Mouse (Mus musculus): ENCODE data around the gene Lrrc27. TPM values are rescaled to one million over a fixed set of nuclear protein-coding genes. Genes with fewer than 3 reads are reported as not detected.

Gene Lrrc27
- total and polyA plus RNA-seq, 2 experiments: 0.28 to 1.1 TPM

- H3K27me3 ChIP-seq (ENCODE audit: control insufficient read depth, insufficient read depth, low read length): no peaks in the 10 kb centered on the region
- DNase-seq (ENCODE audit: extremely low read depth, low read depth, low spot score): peak; percentile 51
- no peaks in the 10 kb centered on the region for H3K79me2 ChIP-seq (ENCODE audit: control insufficient read depth, insufficient read depth, low read length)
- no peak overlapping the region for H3K4me3 ChIP-seq (ENCODE audit: insufficient read depth, low read depth, low read length)
- WGBS: 24% methylated on average over 7 of the region's 7 CpGs
- no peaks in the 10 kb centered on the region for H3K36me3 ChIP-seq (ENCODE audit: control insufficient read depth, insufficient read depth, low read length)
- H3K27ac ChIP-seq (replicated peaks; ENCODE audit: insufficient read depth, low read depth, low read length): no peak overlapping the region
- H3K4me1 ChIP-seq (ENCODE audit: control insufficient read depth, insufficient read depth, low read length): peaks cover 3% of the 10 kb centered on the region; the same call in 1 of the 2 replicates
- H3K9ac ChIP-seq (ENCODE audit: low read depth, low read length): no peak overlapping the region
- peak; percentile 68 for TF ChIP-seq CTCF (IDR thresholded peaks at IDR 0.05; ENCODE audit: low read depth, low read length)
- no peak for TF ChIP-seq POLR2A (IDR thresholded peaks at IDR 0.05; ENCODE audit: extremely low read depth, insufficient read depth, low read length)
These were observed 4.6 kb upstream of the Lrrc27 start for GRCm38 (mm10) chr7:139208023-139208772.

DNA sequence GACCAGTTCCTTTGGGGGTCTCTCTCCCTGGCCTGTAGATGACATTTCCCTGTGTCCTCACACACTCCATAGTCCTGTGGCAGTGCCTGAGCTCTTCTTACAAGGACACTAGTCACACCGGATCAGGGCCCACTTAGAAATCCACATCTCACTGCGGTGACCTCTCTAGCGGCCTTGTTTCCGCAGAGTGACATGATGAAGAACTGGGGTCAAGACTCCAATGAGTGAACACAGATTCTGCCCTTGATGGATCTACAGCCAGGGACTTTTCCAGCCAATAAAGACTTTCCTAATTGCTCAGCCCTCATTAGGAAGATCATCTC lies 4.1 kb upstream of the Lrrc27 start:
- TF ChIP-seq CTCF (IDR thresholded peaks at IDR 0.05; ENCODE audit: low read depth, low read length) (no peak), POLR2A (IDR thresholded peaks at IDR 0.05; ENCODE audit: extremely low read depth, insufficient read depth, low read length) (no peak)
- Histone ChIP-seq H3K79me2 (ENCODE audit: control insufficient read depth, insufficient read depth, low read length) (no peaks in the 10 kb centered on the region), H3K9ac (ENCODE audit: low read depth, low read length) (no peak overlapping the region), H3K4me1 (ENCODE audit: control insufficient read depth, insufficient read depth, low read length) (peaks cover 3% of the 10 kb centered on the region; the same call in 1 of the 2 replicates), H3K4me3 (ENCODE audit: insufficient read depth, low read depth, low read length) (no peak overlapping the region), H3K27me3 (ENCODE audit: control insufficient read depth, insufficient read depth, low read length) (no peaks in the 10 kb centered on the region), H3K36me3 (ENCODE audit: control insufficient read depth, insufficient read depth, low read length) (no peaks in the 10 kb centered on the region), H3K27ac (replicated peaks; ENCODE audit: insufficient read depth, low read depth, low read length) (no peak overlapping the region)
- WGBS: 68% methylated on average over 4 of the region's 4 CpGs
- no peak for DNase-seq (ENCODE audit: extremely low read depth, low read depth, low spot score)

DNA sequence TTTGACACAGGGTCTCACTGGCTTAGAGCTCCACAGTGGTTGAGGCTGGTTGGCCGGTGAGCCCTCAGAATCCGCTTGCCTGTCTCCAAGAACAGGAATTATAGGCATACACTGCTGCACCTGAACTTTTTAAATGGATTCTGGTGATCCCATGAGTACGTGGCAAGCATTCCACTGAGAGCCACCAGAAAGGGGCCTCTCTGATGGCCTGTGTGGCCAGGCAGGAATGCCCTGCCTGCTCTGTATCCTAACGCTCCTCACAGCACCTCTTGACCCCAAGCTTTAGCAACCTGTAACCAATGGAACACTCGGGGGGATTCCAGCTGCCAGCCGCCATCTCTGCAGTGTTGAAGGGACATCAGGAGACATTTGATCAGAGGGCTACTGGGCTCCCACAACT lies 1.0 kb upstream of the Lrrc27 start:
- Histone ChIP-seq H3K36me3 (ENCODE audit: control insufficient read depth, insufficient read depth, low read length) (no peaks in the 10 kb centered on the region), H3K79me2 (ENCODE audit: control insufficient read depth, insufficient read depth, low read length) (no peaks in the 10 kb centered on the region), H3K27me3 (ENCODE audit: control insufficient read depth, insufficient read depth, low read length) (no peaks in the 10 kb centered on the region), H3K27ac (replicated peaks; ENCODE audit: insufficient read depth, low read depth, low read length) (no peak overlapping the region), H3K4me1 (ENCODE audit: control insufficient read depth, insufficient read depth, low read length) (peaks cover 3% of the 10 kb centered on the region; the same call in 1 of the 2 replicates), H3K9ac (ENCODE audit: low read depth, low read length) (no peak overlapping the region), H3K4me3 (ENCODE audit: insufficient read depth, low read depth, low read length) (no peak overlapping the region)
- TF ChIP-seq POLR2A (IDR thresholded peaks at IDR 0.05; ENCODE audit: extremely low read depth, insufficient read depth, low read length) (no peak), CTCF (IDR thresholded peaks at IDR 0.05; ENCODE audit: low read depth, low read length) (no peak)
- 98% methylated on average over 6 of the region's 6 CpGs for WGBS
- no peak for DNase-seq (ENCODE audit: extremely low read depth, low read depth, low spot score)

DNA sequence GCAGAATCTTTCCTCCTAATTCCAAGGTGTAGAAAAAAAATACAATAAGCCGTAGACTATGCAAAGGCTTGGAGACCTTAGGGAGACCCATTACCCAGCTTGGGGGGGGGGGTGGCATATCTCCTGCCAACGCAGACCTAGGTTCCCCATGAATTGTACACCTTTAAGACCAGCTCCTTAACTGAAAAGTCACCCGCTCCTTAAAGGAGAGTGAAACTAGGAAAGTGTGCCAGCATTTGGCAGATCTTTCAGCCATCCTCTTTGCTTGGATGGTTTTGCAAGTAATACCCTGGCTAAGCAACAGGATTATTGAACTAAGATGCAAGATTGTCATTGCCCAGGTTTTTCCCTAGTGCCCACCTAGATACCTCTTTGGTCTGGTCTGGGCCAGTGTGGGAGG lies 963 bp downstream of the Lrrc27 start:
- H3K79me2 ChIP-seq (ENCODE audit: control insufficient read depth, insufficient read depth, low read length): no peaks in the 10 kb centered on the region
- TF ChIP-seq POLR2A (IDR thresholded peaks at IDR 0.05; ENCODE audit: extremely low read depth, insufficient read depth, low read length): no peak
- TF ChIP-seq CTCF (IDR thresholded peaks at IDR 0.05; ENCODE audit: low read depth, low read length): no peak
- no peaks in the 10 kb centered on the region for H3K27me3 ChIP-seq (ENCODE audit: control insufficient read depth, insufficient read depth, low read length)
- no peak overlapping the region for H3K4me3 ChIP-seq (ENCODE audit: insufficient read depth, low read depth, low read length)
- no peak overlapping the region for H3K27ac ChIP-seq (replicated peaks; ENCODE audit: insufficient read depth, low read depth, low read length)
- DNase-seq (ENCODE audit: extremely low read depth, low read depth, low spot score): no peak
- 70% methylated on average over 3 of the region's 3 CpGs for WGBS
- no peak overlapping the region for H3K9ac ChIP-seq (ENCODE audit: low read depth, low read length)
- H3K36me3 ChIP-seq (ENCODE audit: control insufficient read depth, insufficient read depth, low read length): no peaks in the 10 kb centered on the region
- peaks cover 3% of the 10 kb centered on the region; the same call in 1 of the 2 replicates for H3K4me1 ChIP-seq (ENCODE audit: control insufficient read depth, insufficient read depth, low read length)

GRCm38 (mm10) chr7:139214160-139214559 lies 1.4 kb downstream of the Lrrc27 start:
- 84% methylated on average over 3 of the region's 3 CpGs for WGBS
- Histone ChIP-seq H3K27ac (replicated peaks; ENCODE audit: insufficient read depth, low read depth, low read length) (no peak overlapping the region), H3K9ac (ENCODE audit: low read depth, low read length) (no peak overlapping the region), H3K4me3 (ENCODE audit: insufficient read depth, low read depth, low read length) (no peak overlapping the region), H3K27me3 (ENCODE audit: control insufficient read depth, insufficient read depth, low read length) (no peaks in the 10 kb centered on the region), H3K36me3 (ENCODE audit: control insufficient read depth, insufficient read depth, low read length) (no peaks in the 10 kb centered on the region), H3K4me1 (ENCODE audit: control insufficient read depth, insufficient read depth, low read length) (peaks cover 3% of the 10 kb centered on the region; the same call in 1 of the 2 replicates), H3K79me2 (ENCODE audit: control insufficient read depth, insufficient read depth, low read length) (no peaks in the 10 kb centered on the region)
- no peak for TF ChIP-seq POLR2A (IDR thresholded peaks at IDR 0.05; ENCODE audit: extremely low read depth, insufficient read depth, low read length)
- TF ChIP-seq CTCF (IDR thresholded peaks at IDR 0.05; ENCODE audit: low read depth, low read length): no peak
- DNase-seq (ENCODE audit: extremely low read depth, low read depth, low spot score): no peak

Measured in liver, adult 2 months (tissue).